Mouse (Mus musculus) layer of hippocampus, adult 9-10 months (tissue): ENCODE results near the gene Gm21866.
"Not testable (repeated sequence)": the region's sequence is repeated elsewhere in the genome, so short reads cannot be mapped to it uniquely, and the experiment has no call there.

Source experiments
- DNase-seq: peaks from one replicate; pipeline ENCODE4 v3.0.0; 2022; ENCODE audit warnings: low spot score

The Gm21866 gene

DNA sequence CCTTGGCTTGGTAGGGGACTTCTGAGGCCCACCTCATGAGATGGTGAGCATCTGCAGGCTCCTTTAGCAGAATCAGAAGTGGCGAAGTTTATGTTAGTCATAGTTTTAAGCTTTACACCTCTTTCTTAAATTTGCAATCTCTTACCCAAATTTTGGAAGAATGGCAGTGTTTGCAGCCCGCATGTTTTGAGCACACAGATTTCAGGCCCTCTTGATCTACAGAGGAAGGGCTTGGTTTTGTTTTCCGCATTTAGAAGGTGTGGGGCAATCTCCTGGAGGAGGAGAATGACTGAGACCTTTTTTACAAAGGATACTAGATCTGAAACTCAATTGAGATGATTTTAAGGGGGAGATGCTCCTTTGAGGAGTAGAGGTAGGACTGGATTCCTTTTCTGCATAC lies at the start of gene Gm21866:
Gm21866 (minus strand) TSS at position 101 of the 400 bp plus-strand sequence.
- not testable (repeated sequence) for DNase-seq

DNA sequence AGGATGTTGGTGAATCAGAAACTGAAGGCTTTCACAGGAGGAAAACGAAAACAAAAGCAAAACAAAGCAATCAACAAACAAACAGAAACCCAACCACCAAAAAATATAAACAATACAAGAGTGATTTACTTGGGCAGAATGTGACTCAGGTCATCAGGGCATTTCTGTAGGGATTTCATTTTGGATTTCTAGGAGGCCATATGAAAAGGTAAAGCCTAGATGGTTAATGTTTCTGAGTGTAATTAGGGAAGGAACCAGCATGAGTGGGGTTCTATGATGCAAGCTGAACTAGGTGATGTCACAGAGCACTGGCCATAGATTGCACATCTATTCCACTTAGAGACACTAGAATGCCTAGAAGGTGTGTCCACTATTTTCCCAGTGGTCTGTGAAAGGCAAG lies 28.3 kb upstream of the Gm21866 start, which contains the start of gene Gm20773:
Gm20773 (plus strand) TSS at position 301 of the 400 bp plus-strand sequence.
- DNase-seq = not testable (repeated sequence)
